Mouse (Mus musculus) layer of hippocampus, adult 18-20 months (tissue): ENCODE measurements around the gene Zdhhc22. TPM values are rescaled to one million over a fixed set of nuclear protein-coding genes. Genes with fewer than 3 reads are reported as not detected.

Experiments
- DNase-seq, 2 experiments: peaks; one replicate each; pipeline ENCODE4 v3.0.0; 2022; ENCODE audit warnings: low spot score in 2 of 2
- long read RNA-seq: library from polyadenylated mRNA; stranded (forward); transcript quantifications from one replicate; pipeline ENCODE4 v2.0.0, GENCODE M21; 2021
- total RNA-seq, 2 experiments: library from RNA; stranded (reverse); gene quantifications; 2 replicates each; pipeline ENCODE4 v1.2.3; 2021

Gene Zdhhc22
- total RNA-seq = 1 to 10 TPM; 7.9 TPM
- long read RNA-seq, partial matches to known transcripts = 0 of 4 reads
- long read RNA-seq, other reads (novel, unspliced or antisense) = 1 of 4 reads

DNA sequence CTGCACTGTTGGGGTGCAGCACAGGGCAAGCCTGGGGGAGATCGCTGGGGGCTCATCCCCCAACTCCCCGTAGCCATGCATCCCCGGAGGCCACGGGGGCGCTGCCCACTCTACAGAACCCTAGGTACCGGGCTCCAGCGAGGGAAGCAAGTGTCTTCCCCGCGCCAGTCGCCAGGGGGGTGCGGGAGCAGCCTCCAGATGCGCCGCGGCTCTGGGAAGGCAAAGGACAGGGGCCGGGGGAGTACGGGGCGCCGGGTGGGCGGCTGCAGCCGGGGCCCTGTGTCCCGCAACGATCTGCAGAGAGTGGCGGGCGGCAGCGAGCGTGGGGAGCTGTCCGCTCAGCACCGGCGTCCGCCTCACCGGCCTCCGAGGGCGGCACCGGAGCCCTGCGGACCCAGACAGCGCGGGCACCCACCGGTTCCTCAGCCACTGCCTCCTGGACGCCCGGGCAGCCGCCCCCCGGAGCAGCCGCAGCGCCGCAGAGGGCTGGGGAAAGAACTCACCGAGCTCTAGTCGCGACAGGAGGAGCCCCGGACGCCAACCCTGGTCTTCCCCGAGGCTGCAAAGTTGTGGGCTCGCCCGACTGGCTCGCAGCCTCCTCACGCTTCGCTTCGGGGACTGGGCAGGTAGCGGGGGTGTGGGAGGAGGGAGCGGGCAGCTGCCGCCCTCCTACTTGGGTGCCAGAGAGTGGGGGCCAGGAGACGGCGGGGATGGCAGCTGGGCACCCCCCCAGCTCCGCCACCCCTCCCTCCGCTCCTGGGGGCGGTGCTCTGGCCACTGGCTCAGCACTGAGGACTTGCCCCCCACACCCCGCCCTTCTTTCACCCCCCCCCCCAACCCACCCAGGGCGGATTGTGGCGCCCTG is at the start of gene Zdhhc22:
Gene Zdhhc22 (minus strand): TSS at position 541 of the 865 bp plus-strand sequence.
- DNase-seq = peak in 1 of 2 experiments; percentile 24

DNA sequence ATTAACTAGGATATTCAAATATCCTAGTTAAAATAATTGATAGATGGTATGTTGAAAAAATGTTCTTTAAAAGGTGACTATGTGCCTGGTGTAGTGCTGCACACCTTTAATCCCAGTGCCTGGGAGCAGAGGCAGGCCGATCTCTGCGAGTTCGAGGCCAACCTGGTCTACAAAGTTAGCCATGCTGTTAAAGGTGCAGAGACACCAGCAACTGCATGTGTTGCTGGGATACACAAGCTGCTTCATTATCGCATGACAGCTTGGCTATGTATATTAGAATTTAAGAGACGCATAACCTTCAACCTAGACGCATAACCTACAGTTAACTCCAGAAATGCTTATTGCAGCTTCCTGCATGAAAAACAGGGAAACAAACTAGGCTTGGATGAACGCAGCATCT is 46.4 kb upstream of the Zdhhc22 start:
- no peak for DNase-seq

DNA sequence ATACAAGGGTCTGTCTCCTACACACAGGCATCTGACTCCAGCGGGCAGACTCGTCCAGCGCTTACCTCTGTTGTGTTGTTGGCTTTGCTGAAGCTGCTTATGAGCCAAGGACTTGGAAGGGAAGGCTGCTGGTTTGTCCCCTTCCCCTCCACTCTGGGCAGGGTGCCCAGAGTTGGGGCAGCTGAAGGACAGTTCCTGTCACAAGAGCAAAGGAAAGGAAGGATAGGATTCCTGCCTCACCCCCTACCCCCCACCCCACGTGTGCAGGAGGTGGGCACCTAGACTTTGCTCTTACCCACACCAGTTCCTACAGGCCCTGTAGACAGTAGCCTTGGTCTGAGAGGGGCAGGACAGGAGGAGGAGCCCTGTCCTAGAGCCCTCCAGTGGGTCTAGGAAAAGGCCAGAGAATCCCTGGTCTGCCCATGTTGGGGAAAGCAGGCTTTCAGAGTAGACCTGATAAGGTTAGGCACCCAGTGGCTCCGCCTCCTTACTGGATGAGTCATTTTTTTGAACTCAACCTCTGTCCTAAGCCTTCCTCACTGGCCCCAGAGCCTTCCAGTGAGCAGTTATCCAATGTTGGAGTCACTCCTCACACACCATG is 41.0 kb upstream of the Zdhhc22 start:
- DNase-seq = no peak

DNA sequence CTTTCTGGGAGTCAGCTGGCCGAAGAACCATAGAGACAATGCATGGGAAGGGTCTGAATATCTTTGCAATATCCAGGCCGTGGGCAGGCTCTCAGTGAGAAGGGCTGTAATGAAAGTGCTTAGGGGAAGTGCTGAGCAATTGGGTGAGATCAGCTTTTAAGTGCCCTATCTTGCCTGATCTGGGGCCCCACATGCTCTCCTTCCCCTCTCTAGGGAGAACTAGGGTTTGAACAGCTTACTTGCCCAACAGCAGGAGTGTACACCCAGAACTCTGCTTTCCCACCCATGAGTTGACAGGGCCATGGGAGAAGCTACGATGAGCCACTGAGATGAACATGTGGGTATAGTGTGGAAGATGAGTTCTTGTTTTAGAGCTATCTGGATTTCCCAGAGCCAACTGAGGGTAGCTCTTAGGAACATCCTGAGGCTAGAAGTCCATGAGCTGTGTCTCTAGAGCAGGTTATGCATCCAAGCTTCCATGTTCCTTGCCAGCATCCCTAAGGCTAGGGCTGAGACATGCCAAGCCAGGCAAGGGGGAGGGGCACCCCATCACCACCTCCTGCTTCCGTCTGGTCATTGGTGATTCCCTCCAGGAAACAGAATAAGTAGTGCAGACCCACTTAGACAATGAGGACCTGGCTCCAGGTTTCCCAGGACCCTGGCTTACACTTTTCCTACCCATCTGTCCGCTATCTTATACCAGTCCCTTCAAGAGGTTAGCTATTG is 39.2 kb upstream of the Zdhhc22 start:
- no peak for DNase-seq

DNA sequence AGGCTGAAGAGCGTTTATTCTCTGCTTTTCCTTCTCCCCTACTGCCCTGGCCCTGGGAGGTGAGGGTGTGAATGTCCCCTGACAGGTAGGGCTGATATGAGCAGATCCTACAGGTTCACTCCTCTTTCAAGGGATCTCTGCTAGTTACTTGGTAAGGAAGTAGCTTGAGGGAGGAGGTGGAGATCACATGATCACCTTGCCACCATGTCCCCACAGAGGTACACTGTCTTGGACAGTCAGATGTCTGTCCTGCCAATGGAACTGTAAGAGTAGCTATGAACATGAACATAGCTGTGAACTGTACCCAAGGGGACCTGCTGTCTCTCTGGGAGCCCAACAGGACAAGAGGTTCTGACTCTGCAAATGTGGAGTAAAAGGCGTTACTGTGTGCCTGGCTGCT is 37.8 kb upstream of the Zdhhc22 start:
- DNase-seq = no peak

DNA sequence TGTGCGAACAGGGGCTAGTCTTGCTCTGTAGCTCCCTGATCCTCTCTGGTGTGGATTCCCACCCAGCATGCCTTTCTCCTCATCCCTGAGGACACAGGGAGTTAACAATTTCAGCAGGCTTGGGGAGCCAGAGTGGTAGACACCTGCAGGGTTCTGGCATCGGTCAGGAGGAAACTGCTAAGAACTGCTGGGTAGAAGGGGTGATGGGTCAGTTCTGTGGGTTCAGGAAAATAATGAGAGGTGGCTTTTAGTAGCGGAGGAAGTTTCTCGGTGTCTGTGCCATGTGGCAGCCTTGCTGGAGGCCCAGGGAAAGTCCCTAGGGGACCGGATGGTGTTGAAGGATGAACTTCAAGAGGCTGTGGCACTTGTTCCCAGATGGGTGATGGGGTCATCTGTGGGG is 37.2 kb upstream of the Zdhhc22 start:
- no peak for DNase-seq

DNA sequence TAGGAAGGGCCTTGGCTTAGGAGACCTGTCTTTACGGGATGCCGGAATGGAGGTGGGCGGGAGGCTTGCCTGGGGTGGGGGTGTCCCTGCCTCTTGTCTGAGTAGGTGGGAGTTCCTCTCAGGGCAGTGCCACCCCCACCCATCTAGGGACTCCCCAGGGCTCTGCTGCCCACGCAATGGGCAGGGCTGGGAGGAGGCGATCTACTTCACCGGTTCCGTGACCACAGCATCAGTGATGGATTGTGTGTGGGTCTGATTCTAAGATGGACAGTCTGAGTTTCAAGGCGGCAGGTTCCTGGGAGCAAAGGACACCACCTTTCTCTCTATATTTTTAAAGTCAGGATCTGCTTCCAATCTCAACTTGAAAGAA is 36.6 kb upstream of the Zdhhc22 start:
- DNase-seq = no peak

DNA sequence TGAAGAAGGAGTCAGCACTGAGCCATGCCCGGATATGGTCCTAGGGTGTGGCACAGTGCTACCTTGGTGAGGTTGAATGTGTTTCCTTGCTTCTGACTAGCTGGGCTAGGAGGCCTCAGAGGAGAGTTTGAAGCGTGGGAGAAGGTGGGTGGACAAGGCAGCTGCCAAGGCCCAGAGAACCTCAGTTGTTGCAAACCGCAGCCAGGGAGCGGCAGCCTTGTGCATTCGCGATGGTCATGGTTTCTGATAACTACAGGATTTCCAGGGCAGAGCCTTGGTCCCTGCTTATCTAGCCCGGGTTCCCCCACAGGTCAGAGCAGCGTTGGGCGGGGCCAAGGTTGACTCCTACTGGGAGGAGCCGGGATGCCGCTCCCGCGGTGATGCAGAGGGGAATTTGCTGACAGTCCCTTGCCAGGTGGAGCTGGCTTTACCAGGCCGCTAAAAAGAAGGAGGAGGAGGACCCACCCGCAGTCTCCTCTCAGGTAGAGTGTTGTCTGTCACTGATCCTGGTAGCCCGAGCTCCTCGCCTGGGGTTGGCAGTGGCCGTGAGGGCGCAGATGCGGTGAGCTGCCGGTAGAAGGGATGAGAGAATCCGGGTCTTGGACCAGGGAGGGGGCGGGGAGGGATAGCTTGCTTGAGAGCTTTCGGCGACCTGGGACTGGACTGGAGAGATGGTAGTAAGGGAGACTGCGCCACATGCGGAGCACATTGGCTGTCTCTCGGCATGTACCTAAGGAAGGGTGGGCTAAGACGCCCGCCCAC is 36.1 kb upstream of the Zdhhc22 start:
- peak; percentile 55 to 71 for DNase-seq

DNA sequence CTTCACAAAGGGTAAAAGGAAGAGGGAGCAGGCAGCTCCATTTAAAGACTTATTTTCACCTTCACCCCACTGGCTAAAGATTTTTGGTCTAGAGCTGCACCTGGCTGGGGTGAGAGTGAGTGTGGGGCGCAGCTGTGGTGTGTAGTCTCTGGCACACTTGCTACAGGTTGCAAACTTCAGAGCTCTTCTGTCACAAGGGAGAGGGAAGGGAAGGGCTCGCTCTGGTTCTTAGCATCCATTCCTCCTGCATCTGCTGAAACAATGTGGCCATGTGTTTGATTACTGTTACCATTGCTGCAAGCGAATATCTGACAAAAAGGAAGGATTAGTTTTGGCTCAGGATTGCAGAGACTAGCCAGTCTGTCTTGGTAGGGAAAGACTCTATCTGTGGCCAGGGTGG is 33.2 kb upstream of the Zdhhc22 start:
- no peak for DNase-seq

DNA sequence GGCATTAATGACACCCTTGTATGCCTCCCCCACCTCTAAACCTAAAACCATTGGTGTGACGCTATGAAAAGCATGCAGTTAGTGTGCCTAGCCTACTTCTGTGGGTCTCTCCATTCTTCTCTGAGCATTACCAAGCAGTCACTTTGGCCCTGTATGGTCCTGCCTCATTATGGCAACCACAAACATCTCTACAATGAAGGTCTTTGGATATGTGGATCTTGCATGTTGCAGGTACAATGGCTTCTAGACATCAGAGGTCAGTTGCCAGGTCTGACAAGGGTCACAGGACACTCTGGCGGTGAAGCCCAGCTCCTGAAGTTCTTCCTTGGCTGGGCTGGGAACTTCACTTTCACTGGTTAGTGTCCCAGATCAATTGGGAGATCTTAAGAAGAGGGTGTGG is 31.8 kb upstream of the Zdhhc22 start:
- DNase-seq = no peak

DNA sequence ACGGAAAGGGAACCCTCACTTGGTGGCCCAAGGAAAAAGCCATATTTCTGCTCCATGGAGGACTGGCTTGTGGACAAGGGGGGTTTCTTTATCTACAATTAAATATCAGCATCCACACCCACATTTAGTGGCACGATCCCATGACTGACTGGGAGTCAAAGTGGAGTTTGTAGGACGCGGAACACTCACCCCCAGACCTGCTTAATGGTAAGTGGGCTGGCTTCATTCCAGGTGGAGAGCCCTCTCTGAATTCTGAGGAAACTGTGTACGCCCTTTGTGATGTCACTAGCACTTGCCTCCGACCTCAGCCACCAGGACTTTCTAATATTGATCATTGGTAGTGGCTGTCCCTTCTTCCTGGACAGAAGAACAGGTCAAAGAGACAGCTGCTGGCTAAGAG is 30.8 kb upstream of the Zdhhc22 start, which contains the start of gene Tmem63c:
Gene Tmem63c (plus strand): TSS at position 301 of the 400 bp plus-strand sequence.
- no peak for DNase-seq

DNA sequence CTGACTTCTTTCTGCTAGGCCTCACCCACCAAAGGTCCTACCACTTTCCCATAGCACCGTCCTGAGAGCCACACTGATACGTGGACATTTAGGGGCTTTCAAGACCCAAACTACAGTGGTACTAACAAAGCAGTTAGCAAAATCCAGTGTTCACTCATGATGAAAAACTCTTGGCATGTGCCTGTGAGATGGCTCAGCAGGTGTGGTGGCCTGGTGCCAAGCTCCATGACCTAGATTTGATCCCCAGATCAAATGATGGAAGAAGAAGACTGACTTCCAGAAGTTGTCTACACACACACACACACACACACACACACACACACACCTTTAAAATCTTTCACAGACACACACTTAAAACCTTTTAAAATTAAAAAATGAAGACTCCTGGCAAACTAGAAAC is 28.5 kb upstream of the Zdhhc22 start:
- no peak for DNase-seq

DNA sequence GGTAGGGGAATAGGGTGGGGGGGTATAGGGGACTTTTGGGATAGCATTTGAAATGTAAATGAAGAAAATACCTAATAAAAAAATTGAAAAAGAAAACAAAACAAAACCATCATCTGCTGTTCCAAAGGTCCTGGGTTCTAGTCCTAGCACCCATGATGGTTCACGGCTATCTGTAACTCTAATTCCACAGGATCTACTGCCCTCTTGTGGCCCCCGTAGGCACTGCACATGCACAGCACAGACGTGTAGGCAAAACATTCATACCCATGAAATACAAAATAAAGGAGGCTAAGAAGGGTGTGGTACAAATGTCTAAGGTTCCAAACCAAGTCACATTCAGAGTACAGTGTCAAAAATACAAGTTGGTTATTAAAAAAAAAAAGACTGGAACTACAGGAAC is 26.8 kb upstream of the Zdhhc22 start:
- DNase-seq = no peak

DNA sequence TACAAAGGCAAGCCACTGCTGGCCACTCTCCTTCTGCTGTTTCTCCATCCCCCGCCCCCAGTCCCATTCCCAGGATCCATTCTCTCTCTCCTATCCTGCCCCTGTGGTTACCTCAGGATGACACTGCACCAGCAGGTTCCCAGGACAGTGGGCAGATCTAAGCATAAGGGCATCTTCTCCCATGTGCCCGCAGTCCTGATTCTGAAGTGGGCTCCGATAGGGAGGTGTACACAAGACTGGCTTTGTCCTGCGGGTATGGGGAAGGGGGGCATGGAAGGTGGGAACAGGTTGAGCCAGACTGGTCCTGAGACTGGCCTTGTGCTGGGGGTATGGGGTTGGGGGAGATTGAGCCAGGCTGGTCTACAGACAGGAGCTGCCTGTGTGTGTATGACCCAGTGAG is 14.4 kb upstream of the Zdhhc22 start:
- no peak for DNase-seq

DNA sequence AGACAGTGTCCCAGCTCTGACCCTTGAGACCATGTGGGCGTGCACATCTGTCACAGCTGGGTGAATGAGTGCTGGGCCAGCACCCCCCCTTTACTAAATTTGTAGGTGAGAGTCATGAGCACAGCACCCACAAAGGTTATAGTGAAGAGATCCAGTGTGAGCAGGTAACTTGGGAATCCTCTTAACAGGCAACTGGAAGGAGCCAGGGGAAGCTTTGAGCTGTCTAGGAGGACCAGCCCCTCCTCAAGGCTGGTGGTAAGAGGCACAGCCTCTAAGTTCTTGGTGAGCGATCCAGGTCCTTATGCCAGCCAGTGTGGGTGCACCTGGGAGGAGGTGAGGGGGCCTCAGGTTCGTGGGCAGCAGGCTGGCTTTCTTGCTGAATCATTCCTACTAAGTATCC is 13.4 kb upstream of the Zdhhc22 start:
- no peak for DNase-seq

DNA sequence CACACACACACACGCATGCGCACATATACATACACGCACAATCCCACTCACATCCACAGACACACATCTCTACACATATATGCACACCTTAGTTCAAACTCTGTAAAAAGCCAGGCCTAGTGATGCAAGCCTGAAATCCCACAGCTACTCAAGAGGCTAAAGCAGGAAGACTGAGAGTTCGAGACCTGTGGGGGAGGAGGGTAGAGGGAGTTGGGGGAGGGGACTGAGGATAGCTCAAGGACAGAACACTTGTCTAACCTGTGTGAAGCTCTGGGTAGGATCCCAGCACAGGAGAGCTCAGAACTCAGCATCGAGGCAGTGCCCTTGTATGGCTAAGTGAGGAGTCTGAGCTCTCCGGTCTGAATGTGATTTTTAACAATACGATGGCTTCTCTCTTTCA is 12.6 kb upstream of the Zdhhc22 start:
- no peak for DNase-seq

DNA sequence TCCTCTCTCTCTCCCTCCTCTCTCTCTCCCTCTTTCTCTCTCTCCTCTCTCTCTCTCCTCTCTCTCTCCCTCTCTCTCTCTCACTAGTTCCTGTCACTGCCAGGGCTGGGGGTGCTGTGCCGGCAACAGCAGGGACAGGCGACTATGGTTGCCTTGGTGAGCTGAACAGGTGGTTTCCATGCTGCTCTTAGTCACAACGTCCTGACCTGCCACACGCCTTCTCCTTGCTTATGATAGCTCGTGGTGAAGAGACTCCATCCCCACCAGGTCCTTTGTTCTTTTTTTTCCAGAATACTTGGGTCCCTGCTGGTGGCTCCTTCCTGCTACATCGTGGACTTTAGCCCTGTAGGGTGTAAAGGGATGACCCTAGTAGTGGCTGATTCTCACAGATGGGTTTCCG is 12.0 kb upstream of the Zdhhc22 start:
- no peak for DNase-seq

DNA sequence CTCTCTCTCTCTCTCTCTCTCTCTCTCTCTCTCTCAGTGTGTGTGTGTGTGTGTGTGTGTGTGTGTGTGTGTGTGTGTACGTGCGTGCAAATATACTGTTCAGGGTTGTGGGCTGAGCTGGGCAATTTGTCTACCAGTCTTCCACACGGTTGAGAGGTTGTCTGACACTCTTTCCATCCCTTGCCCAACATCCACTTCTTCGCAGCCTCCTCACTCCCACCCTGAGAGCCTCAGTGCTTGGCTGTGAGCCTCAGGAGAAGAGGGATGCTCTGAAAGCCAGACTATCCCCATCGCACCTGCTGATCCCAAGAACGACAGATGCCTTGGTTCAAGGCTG is 10.6 kb upstream of the Zdhhc22 start:
- DNase-seq = no peak

DNA sequence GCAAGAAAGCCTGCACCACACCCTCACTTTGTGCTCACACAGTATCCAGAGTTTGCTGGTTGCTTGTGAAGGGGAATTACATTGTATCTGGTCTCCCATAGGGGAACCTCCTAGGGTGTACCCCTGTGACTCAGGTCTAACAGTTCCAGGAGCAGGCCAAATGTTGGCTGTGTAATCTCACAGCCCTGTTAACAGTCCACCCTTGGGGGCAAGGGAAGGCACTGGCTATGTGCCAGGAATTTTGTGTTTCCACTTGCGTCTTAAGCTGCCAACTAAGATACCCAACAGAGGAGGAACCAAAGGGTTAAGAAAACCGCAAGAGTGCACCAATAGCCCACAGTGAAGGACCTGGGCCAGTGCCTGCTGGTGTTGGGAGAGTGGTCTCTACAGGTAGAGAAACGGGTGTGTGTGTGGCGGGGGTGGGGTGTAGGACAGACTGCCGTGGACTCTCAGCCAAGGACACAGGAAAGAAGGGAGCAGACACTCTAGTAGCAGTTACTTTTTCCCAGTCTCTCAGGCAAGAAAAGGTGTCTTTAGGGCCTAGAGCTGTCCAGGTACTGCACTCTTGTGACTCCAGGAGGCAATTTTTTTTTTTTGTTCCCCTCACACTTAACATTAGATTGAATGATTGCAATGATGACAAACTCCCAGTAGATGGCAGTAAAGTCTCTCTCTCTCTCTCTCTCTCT is 10.1 kb upstream of the Zdhhc22 start:
- DNase-seq = no peak

DNA sequence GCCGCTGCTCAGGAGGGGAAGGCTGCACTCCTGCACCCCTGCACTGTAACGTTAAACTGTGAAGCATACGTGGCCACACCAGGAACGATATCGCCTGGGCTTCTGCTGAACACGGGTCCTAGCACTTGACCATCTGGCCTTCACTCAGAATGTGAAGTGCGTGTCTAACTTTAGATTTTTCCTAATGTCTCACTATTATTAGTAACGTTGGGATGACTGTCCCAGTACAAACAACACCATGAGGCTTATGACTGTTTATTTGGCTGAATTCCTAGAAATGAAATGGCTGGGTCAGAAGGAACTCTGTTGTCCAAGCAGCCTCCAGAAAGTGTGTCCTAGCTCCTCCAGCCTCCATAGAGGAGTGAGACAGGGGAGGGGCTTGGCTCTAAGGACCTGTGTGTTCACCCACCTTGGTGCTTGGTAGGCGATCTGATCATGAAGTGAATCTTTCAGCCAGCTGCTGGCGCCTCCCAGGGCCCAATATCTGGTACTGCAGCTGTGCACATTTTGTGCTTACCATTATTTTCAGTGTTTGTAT is 9.1 kb upstream of the Zdhhc22 start:
- DNase-seq = peak in 1 of 2 experiments; percentile 37

DNA sequence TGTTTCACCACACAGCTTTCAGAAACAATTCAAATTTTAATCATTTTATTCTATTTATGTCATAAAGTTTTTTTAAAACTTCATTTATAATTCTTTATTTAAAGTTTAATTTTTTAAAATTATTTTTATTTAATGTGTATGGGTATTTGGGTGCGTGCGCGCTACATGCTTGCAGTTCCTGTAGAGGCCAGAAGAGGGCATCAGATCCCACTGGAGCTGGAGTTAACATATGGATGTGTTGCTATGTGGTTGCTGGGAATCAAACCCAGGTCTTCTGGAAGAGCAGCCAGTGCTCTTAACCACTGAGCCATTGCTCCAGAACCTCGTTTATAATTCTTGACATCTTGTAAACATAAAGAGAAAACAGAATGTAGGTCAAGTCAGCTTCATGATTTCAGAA is 8.5 kb upstream of the Zdhhc22 start:
- DNase-seq = no peak
